Mouse (Mus musculus) liver, embryonic 13.5 days (tissue): Measurements from ENCODE around the gene Dnajc11. TPM values are rescaled to one million over a fixed set of nuclear protein-coding genes. Genes with fewer than 3 reads are reported as not detected.
A peak's percentile ranks its signal among the peaks of the same experiment; 100 is the strongest.

ENCODE experiments used
- ATAC-seq: fragments of 200-750 bp; cut with Nextera tagmentation; 2 replicates; pipeline ENCODE4 v1.8.0; 2017; ENCODE audit warnings: low read depth, mild to moderate bottlenecking, moderate number of reproducible peaks, moderate library complexity
- DNase-seq: peaks from one replicate; pipeline ENCODE4 v3.0.0; 2022
- H3K27ac ChIP-seq: fragments of 300-500 bp; sonication (generic); 2 replicates; pipeline ENCODE4 v1.5.1; 2015; ENCODE audit warnings: moderate library complexity, mild to moderate bottlenecking, inconsistent platforms
- H3K27me3 ChIP-seq: fragments of 300-500 bp; sonication (generic); 2 replicates; pipeline ENCODE4 v1.6.1; 2015; ENCODE audit warnings: mild to moderate bottlenecking, inconsistent platforms
- H3K36me3 ChIP-seq: fragments of 300-500 bp; sonication (generic); 2 replicates; pipeline ENCODE4 v1.6.1; 2015; ENCODE audit warnings: mild to moderate bottlenecking, inconsistent platforms
- H3K4me1 ChIP-seq: fragments of 300-500 bp; sonication (generic); replicated peaks from 2 replicates; pipeline ENCODE4 v1.6.1; 2015; ENCODE audit warnings: inconsistent platforms
- H3K4me2 ChIP-seq: fragments of 300-500 bp; sonication (generic); 2 replicates; pipeline ENCODE4 v1.6.1; 2015; ENCODE audit warnings: inconsistent platforms, mild to moderate bottlenecking, moderate library complexity
- H3K4me3 ChIP-seq: fragments of 300-500 bp; sonication (generic); replicated peaks from 2 replicates; pipeline ENCODE4 v1.5.1; 2015; ENCODE audit warnings: mild to moderate bottlenecking, inconsistent platforms
- H3K9ac ChIP-seq: fragments of 300-500 bp; sonication (generic); 2 replicates; pipeline ENCODE4 v1.6.1; 2015; ENCODE audit warnings: mild to moderate bottlenecking, inconsistent platforms
- H3K9me3 ChIP-seq: fragments of 300-500 bp; sonication (generic); replicated peaks from 2 replicates; pipeline ENCODE4 v1.6.1; 2016; ENCODE audit warnings: inconsistent platforms
- WGBS: fragments of 180-500 bp; shearing (Covaris S2); methylation state at CpG from one replicate; pipeline ENCODE4 v1.1.7; 2015; ENCODE audit not compliant: insufficient replicate concordance; 5-methylcytosine and 5-hydroxymethylcytosine counted together
- polyA plus RNA-seq: library from polyadenylated mRNA; unstranded; fragments of >200 nt; fragmentation: Nextera tagmentation; extraction: Ambion mirVana; gene quantifications from 2 replicates; pipeline ENCODE4 v1.2.1, GENCODE M21; 2015

Gene Dnajc11
- polyA plus RNA-seq, 1 experiment from 2014 or later: 58.3 TPM

DNA sequence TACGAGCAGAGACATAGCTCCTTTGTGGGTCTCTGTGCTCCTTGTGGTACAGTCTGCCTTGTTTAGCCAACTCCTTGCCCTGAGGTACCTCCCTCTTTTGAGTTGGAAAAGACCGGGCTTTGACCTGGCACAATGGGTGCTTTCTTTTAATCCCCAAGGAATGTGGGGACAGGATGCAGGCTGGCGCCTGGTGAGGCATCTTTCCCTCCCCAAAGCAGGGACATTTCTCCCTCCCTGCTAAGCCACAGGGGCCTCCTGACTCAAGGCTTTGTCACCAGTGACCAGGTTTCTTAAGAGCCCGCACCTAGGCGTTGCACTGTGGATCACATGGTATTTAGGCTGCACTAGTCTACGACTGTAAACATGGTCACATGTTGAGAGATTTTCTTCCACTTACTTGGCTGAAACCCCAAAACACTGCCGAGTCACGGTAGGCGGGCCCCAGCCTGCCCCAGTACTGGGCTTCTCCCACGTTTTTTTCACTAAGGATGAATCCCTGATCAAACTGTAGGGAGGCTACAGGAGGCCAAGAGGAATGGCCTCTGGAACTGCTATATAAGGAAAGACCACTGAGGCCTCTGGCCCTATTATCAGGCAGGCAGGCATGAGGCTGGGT, 76.7 kb downstream of the Dnajc11 start:
- H3K27ac ChIP-seq: peak overlapping the region; percentile 88
- H3K4me2 ChIP-seq: peak overlapping the region; percentile 100
- peak overlapping the region; percentile 86 for H3K9ac ChIP-seq
- H3K9me3 ChIP-seq: no peaks in the 10 kb centered on the region
- H3K4me3 ChIP-seq: peak overlapping the region; percentile 85
- peaks cover 37% of the 10 kb centered on the region for H3K36me3 ChIP-seq
- peaks cover 73% of the 10 kb centered on the region for H3K4me1 ChIP-seq
- ATAC-seq (peak; percentile 69), DNase-seq (peak; percentile 57)
- H3K27me3 ChIP-seq: peaks cover 21% of the 10 kb centered on the region
- under 1% methylated on average over 10 of the region's 10 CpGs for WGBS

- Histone ChIP-seq H3K27ac (peak overlapping the region; percentile 88), H3K36me3 (peaks cover 42% of the 10 kb centered on the region), H3K4me1 (peaks cover 72% of the 10 kb centered on the region), H3K4me3 (peak overlapping the region; percentile 85), H3K9me3 (no peaks in the 10 kb centered on the region), H3K4me2 (peak overlapping the region; percentile 100), H3K9ac (peak overlapping the region; percentile 86), H3K27me3 (peaks cover 21% of the 10 kb centered on the region)
- 6% methylated on average over 13 of the region's 13 CpGs for WGBS
- no peak for DNase-seq
- peak; percentile 39 for ATAC-seq
These were observed 77.2 kb downstream of the Dnajc11 start for GRCm38 (mm10) chr4:152010707-152011134.

GRCm38 (mm10) chr4:152011171-152011760, 77.8 kb downstream of the Dnajc11 start:
- no peak for DNase-seq
- peaks cover 69% of the 10 kb centered on the region for H3K4me1 ChIP-seq
- peak overlapping the region; percentile 100 for H3K4me2 ChIP-seq
- H3K4me3 ChIP-seq: peak overlapping the region; percentile 85
- WGBS: 58% methylated on average over 8 of the region's 8 CpGs
- peak overlapping the region; percentile 88 for H3K27ac ChIP-seq
- H3K9ac ChIP-seq: peak overlapping the region; percentile 86
- H3K36me3 ChIP-seq: peaks cover 48% of the 10 kb centered on the region
- peak; percentile 1; the same call in 1 of the 2 replicates for ATAC-seq
- no peaks in the 10 kb centered on the region for H3K9me3 ChIP-seq
- H3K27me3 ChIP-seq: peaks cover 21% of the 10 kb centered on the region

DNA sequence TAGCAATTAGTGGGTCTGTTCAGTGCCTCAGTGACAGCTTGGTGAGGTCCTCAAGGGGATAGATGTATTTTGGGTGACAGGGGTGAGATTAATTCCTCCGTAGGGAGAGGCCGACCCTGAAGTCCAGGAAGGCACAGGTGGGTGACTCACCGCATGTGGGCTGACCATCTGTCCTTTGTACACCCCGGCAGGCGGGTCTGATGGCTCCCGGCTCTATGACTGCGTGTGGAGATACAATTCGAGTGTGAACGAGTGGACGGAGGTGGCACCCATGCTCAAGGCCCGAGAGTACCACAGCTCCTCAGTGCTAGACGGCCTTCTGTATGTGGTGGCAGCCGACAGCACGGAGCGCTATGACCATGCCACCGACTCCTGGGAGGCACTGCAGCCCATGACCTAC, 78.6 kb downstream of the Dnajc11 start:
- Histone ChIP-seq H3K27ac (no peak overlapping the region; the same call in 1 of the 2 replicates), H3K4me3 (0 out of 2 replicates have a peak overlapping the region, but pooled peaks have one; percentile 85), H3K4me2 (peak overlapping the region; percentile 100), H3K4me1 (peaks cover 60% of the 10 kb centered on the region), H3K27me3 (peaks cover 12% of the 10 kb centered on the region), H3K36me3 (peaks cover 51% of the 10 kb centered on the region), H3K9me3 (no peaks in the 10 kb centered on the region), H3K9ac (no peak overlapping the region)
- WGBS: 88% methylated on average over 16 of the region's 16 CpGs
- ATAC-seq (no peak), DNase-seq (no peak)

DNA sequence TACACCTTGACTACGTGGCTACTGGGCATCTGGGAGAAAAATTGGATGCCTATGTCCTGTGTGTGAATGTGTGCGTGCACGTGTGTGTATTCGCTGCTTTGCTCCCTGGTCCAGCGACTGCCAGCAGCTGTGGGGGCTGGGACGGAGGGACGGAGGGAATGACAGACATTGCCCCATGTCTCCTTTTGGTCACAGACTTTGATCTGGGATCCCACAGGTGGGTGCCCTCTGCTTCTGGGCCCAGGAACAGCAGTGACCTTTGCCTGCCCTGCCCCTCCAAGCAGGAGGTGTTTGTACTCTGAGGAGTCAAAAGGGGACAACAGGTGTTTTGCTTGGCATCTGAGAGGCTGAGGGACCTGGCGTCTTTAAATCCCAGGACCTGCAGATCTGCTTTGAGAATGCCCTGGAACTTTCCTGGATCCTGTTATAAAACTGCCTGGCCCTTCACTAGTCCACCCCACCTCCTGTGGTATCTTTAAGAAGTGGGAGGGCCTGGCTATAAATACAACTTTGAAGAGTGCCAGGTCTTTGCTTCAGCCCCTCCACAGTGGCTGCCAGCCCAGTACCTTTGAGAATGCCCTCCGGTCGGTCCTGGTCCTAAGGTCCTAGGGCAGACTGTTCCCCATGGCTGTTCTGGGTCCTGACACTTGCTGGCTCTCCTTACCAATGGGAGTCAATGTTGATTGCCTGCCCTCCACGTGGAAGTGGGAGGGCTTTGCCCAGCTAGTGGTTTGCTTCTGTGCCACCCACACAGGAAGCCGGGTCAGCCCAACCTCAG, 79.7 kb downstream of the Dnajc11 start:
- Histone ChIP-seq H3K36me3 (peaks cover 60% of the 10 kb centered on the region), H3K27me3 (peaks cover under 1% of the 10 kb centered on the region; the same call in 1 of the 2 replicates), H3K4me2 (no peak overlapping the region), H3K27ac (0 out of 2 replicates have a peak overlapping the region, but pooled peaks have one; percentile 4), H3K9me3 (no peaks in the 10 kb centered on the region), H3K4me3 (no peak overlapping the region), H3K9ac (no peak overlapping the region), H3K4me1 (peaks cover 49% of the 10 kb centered on the region)
- no peak for DNase-seq
- 74% methylated on average over 12 of the region's 12 CpGs for WGBS
- ATAC-seq: no peak

GRCm38 (mm10) chr4:152019073-152019472, 85.6 kb downstream of the Dnajc11 start:
- 81% methylated on average over 6 of the region's 6 CpGs for WGBS
- no peak for ATAC-seq

DNA sequence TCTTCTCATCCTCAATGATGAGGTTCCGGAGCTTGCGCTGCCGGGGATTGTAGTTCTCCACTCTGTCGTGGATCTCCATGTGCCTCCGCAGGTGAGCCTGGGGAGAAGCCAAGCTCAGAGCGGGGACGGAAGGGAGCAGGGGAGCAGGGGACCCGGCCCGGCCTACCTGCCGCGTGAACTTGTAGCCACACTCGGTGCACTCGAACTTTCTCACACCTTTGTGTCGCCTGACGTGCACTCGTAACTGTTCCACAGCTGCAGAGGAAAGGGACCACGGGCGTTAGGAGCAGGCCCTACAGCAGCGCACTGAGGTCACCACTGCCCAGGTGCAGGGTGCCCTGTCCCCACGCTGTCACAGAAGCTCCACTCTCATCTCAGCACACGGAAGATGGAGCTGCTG, 86.5 kb downstream of the Dnajc11 start:
- DNase-seq: no peak
- no peak for ATAC-seq
- no peak overlapping the region for H3K9ac ChIP-seq
- H3K27ac ChIP-seq: no peak overlapping the region
- peaks cover 85% of the 10 kb centered on the region for H3K36me3 ChIP-seq
- 87% methylated on average over 21 of the region's 21 CpGs for WGBS
- H3K4me3 ChIP-seq: no peak overlapping the region
- no peak overlapping the region for H3K4me2 ChIP-seq
- peaks cover 20% of the 10 kb centered on the region for H3K4me1 ChIP-seq
- H3K27me3 ChIP-seq: no peaks in the 10 kb centered on the region
- no peaks in the 10 kb centered on the region for H3K9me3 ChIP-seq

More at GRCm38 (mm10) chr4:152019073-152019472, 85.6 kb downstream of the Dnajc11 start:
- no peak overlapping the region for H3K9ac ChIP-seq
- H3K4me1 ChIP-seq: peaks cover 10% of the 10 kb centered on the region
- no peak overlapping the region for H3K27ac ChIP-seq
- peaks cover 87% of the 10 kb centered on the region for H3K36me3 ChIP-seq
- no peak overlapping the region for H3K4me2 ChIP-seq
- DNase-seq: no peak
- H3K4me3 ChIP-seq: no peak overlapping the region
- no peaks in the 10 kb centered on the region for H3K27me3 ChIP-seq
- no peaks in the 10 kb centered on the region for H3K9me3 ChIP-seq

GRCm38 (mm10) chr4:152021568-152022097, 88.1 kb downstream of the Dnajc11 start:
- H3K4me3 ChIP-seq: no peak overlapping the region
- H3K36me3 ChIP-seq: peaks cover 74% of the 10 kb centered on the region
- H3K4me2 ChIP-seq: no peak overlapping the region
- WGBS: 77% methylated on average over 12 of the region's 12 CpGs
- H3K4me1 ChIP-seq: peaks cover 36% of the 10 kb centered on the region
- no peak; the same call in 1 of the 2 replicates for ATAC-seq
- H3K9me3 ChIP-seq: no peaks in the 10 kb centered on the region
- H3K27ac ChIP-seq: no peak overlapping the region
- no peak for DNase-seq
- H3K27me3 ChIP-seq: no peaks in the 10 kb centered on the region
- no peak overlapping the region for H3K9ac ChIP-seq

GRCm38 (mm10) chr4:152022506-152022905, 89.0 kb downstream of the Dnajc11 start:
- H3K27ac ChIP-seq: no peak overlapping the region
- WGBS: 79% methylated on average over 8 of the region's 8 CpGs
- DNase-seq: no peak
- H3K4me2 ChIP-seq: no peak overlapping the region
- no peaks in the 10 kb centered on the region for H3K9me3 ChIP-seq
- no peak overlapping the region for H3K4me3 ChIP-seq
- ATAC-seq: no peak
- no peaks in the 10 kb centered on the region for H3K27me3 ChIP-seq
- H3K4me1 ChIP-seq: peaks cover 41% of the 10 kb centered on the region
- H3K36me3 ChIP-seq: peaks cover 72% of the 10 kb centered on the region
- H3K9ac ChIP-seq: no peak overlapping the region

- ATAC-seq: no peak
- no peak overlapping the region for H3K27ac ChIP-seq
- peak overlapping the region; percentile 23; the same call in 1 of the 2 replicates for H3K9ac ChIP-seq
- H3K36me3 ChIP-seq: peaks cover 58% of the 10 kb centered on the region
- 82% methylated on average over 11 of the region's 11 CpGs for WGBS
- no peak for DNase-seq
- H3K4me3 ChIP-seq: no peak overlapping the region
- no peaks in the 10 kb centered on the region for H3K9me3 ChIP-seq
- H3K27me3 ChIP-seq: no peaks in the 10 kb centered on the region
- peaks cover 54% of the 10 kb centered on the region for H3K4me1 ChIP-seq
- H3K4me2 ChIP-seq: peak overlapping the region; percentile 93
These were observed 91.0 kb downstream of the Dnajc11 start for GRCm38 (mm10) chr4:152024525-152024924.
